Mouse (Mus musculus) small intestine, adult 2 months (tissue): ENCODE measurements around the gene Hba-x.

Experiments
- CTCF ChIP-seq: fragments of 200-500 bp; IDR thresholded peaks from 2 replicates; pipeline ENCODE4 v1.5.1; 2012; ENCODE audit warnings: low read depth, mild to moderate bottlenecking, control low read depth, inconsistent platforms, low read length, moderate library complexity, mixed read lengths; ENCODE audit not compliant: insufficient replicate concordance, insufficient read length; ENCODE audit errors: extremely low read depth
- POLR2A ChIP-seq: fragments of 200-500 bp; IDR thresholded peaks from 2 replicates; pipeline ENCODE4 v1.6.1; 2012; ENCODE audit warnings: low read depth, mild to moderate bottlenecking, control low read depth, inconsistent platforms, low read length, moderate library complexity

DNA sequence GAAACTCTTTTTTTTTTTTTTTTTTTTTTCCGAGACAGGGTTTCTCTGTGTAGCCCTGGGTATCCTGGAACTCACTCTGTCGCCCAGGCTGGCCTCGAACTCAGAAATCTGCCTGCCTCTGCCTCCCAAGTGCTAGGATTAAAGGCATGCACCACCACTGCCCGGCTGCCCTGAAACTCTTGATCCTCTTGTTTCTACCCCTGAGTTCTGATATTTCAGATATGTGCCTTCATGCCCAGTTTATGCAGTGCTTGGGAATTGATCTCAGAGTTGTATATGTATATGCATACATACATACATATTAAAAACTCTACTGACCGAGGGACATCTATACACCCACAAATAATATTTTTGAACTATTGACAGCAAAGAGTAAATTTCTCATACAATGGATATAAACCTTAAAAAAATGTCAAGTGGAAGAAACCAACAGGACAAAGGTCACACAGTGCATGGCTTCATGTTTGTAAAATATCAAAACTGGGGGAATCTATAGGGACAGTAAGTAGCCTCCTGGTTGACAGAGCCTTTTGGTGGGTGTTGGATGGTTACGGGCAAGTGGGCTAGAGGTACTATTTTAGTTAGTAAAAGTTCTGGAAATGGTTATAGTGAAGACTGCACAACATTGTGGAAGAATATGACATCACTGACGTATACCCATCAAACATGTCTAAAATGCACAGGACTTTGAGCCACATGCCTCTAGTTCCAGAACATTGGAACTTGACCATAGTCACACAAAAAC is 9.0 kb downstream of the Hba-x start:
- TF ChIP-seq POLR2A (no peak), CTCF (no peak)
